Mouse (Mus musculus): ENCODE measurements around the gene Agbl3.

GRCm38 (mm10) chr6:34731529-34731928, 48.7 kb upstream of the Agbl3 start:
- TF ChIP-seq CTCF (IDR thresholded peaks at IDR 0.05; ENCODE audit: control insufficient read depth, insufficient read depth, low read length) (no peak), POLR2A (IDR thresholded peaks at IDR 0.05; ENCODE audit: borderline replicate concordance, control insufficient read depth, low read depth, low read length) (no peak)
